Mouse (Mus musculus): ENCODE measurements around the gene Olfr851. TPM values are rescaled to one million over a fixed set of nuclear protein-coding genes. Genes with fewer than 3 reads are reported as not detected.

Olfr851 gene
- not detected in 2 replicates for polyA plus RNA-seq (2012; rRNA removed)

DNA sequence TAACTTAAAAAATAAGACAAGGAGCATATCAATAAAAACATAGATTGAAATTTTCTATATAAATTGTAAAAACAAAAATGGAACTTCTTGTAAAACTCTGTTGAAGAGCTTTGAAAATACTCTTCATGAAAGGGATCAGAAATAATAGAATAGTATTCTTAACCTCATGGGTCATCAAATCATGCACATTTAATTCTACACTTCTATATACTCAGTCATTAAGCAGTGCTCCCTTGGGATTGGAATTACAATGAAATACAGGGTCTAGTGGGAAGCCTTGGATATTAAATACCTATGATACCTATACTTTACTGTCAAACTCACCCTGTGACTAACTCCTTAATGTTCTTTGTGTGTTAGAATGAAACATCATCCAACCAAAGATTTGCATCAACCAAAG lies at the start of gene Olfr851:
Olfr851 (plus strand) TSS at position 301 of the 400 bp plus-strand sequence.
- no peak for DNase-seq (ENCODE audit: low read depth)

DNA sequence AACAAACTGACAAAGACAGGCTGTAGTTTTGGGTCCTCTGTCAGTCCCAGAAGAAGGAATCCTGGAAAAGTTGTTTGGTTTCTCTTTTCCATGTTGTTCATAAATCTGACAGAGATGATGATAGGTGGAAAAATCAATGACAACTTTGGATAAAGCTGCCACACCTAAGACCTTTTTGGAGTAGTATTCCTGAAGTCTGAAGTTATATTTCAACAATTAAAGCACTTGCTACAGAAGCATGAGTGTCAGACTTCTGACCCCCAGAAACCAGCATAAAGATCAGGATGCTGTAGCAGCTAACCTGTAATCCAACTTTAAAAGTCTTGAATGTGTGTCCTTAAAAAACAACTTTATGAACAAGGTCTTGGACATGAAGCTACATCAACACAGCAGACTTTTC lies 14.9 kb upstream of the Olfr851 start, which contains the start of gene Olfr850:
Olfr850 (minus strand) TSS at position 101 of the 400 bp plus-strand sequence.
- no peak for DNase-seq (ENCODE audit: low read depth)

- no peak for DNase-seq (ENCODE audit: low read depth)
Measured at GRCm38 (mm10) chr9:19540976-19541375, 47.9 kb downstream of the Olfr851 start, which contains the start of gene Olfr853. TSS of gene Olfr853 (minus strand) at chr9:19541076.

Other genes with a start within 250 kb of the Olfr851 start
- gene Olfr843, start 241.3 kb upstream of the Olfr851 start, polyA plus RNA-seq (2012; rRNA removed), result not detected in 2 replicates
- not detected in 2 replicates for gene Olfr844, start 176.9 kb upstream of the Olfr851 start, polyA plus RNA-seq (2012; rRNA removed)
- not detected in 2 replicates for gene Olfr845, start 156.8 kb upstream of the Olfr851 start, polyA plus RNA-seq (2012; rRNA removed)
- gene Olfr846, start 129.3 kb upstream of the Olfr851 start, polyA plus RNA-seq (2012; rRNA removed), result not detected in 2 replicates
- not detected in 2 replicates for gene Olfr847, start 114.6 kb upstream of the Olfr851 start, polyA plus RNA-seq (2012; rRNA removed)
- gene Olfr849, start 53.0 kb upstream of the Olfr851 start, polyA plus RNA-seq (2012; rRNA removed), result not detected in 2 replicates
- not detected in 2 replicates for gene Olfr850, start 15.0 kb upstream of the Olfr851 start, polyA plus RNA-seq (2012; rRNA removed)
- gene Olfr853, start 47.8 kb downstream of the Olfr851 start, polyA plus RNA-seq (2012; rRNA removed), result not detected in 2 replicates
- gene Olfr854, start 74.1 kb downstream of the Olfr851 start, polyA plus RNA-seq (2012; rRNA removed), result not detected in 2 replicates
- gene Olfr855, start 89.3 kb downstream of the Olfr851 start, polyA plus RNA-seq (2012; rRNA removed), result not detected in 2 replicates
- gene Zfp317, start 128.8 kb downstream of the Olfr851 start, polyA plus RNA-seq (2012; rRNA removed), result 8.9 and 9.7 TPM in 2 replicates
- gene Olfr857, start 216.1 kb downstream of the Olfr851 start, polyA plus RNA-seq (2012; rRNA removed), result not detected in 2 replicates